Mouse (Mus musculus): ENCODE data around the gene Pecam1. TPM values are rescaled to one million over a fixed set of nuclear protein-coding genes. Genes with fewer than 3 reads are reported as not detected.

Pecam1 gene
- polyA plus RNA-seq, 1 experiment = 13.6 TPM

GRCm38 (mm10) chr11:106702584-106702983 lies 47.8 kb downstream of the Pecam1 start:
- Histone ChIP-seq H3K4me3 (replicated peaks) (peak overlapping the region; percentile 48), H3K4me1 (peaks cover 81% of the 10 kb centered on the region), H3K36me3 (replicated peaks; ENCODE audit: low read length) (peaks cover 93% of the 10 kb centered on the region), H3K27me3 (replicated peaks) (no peaks in the 10 kb centered on the region), H3K9me3 (no peaks in the 10 kb centered on the region)
- TF ChIP-seq FLI1 (IDR thresholded peaks at IDR 0.05; ENCODE audit: low read length) = no peak
- no peak for TF ChIP-seq GATA1 (IDR thresholded peaks at IDR 0.05; ENCODE audit: borderline replicate concordance, low read length)

GRCm38 (mm10) chr11:106701589-106701988 lies 48.8 kb downstream of the Pecam1 start:
- Histone ChIP-seq H3K27me3 (replicated peaks) (no peaks in the 10 kb centered on the region), H3K9me3 (no peaks in the 10 kb centered on the region)
- no peak for TF ChIP-seq GATA1 (IDR thresholded peaks at IDR 0.05; ENCODE audit: borderline replicate concordance, low read length)

GRCm38 (mm10) chr11:106699083-106699482 lies 51.3 kb downstream of the Pecam1 start:
- Histone ChIP-seq H3K36me3 (replicated peaks; ENCODE audit: low read length) (peaks cover 95% of the 10 kb centered on the region), H3K4me3 (replicated peaks) (no peak overlapping the region), H3K4me1 (peaks cover 56% of the 10 kb centered on the region), H3K9me3 (no peaks in the 10 kb centered on the region), H3K27me3 (replicated peaks) (no peaks in the 10 kb centered on the region)
- TF ChIP-seq FLI1 (IDR thresholded peaks at IDR 0.05; ENCODE audit: low read length) = no peak
- TF ChIP-seq GATA1 (IDR thresholded peaks at IDR 0.05; ENCODE audit: borderline replicate concordance, low read length) = no peak

More at GRCm38 (mm10) chr11:106701589-106701988, 48.8 kb downstream of the Pecam1 start:
- Histone ChIP-seq H3K4me1 (peaks cover 71% of the 10 kb centered on the region), H3K36me3 (replicated peaks; ENCODE audit: low read length) (peaks cover 94% of the 10 kb centered on the region), H3K4me3 (replicated peaks) (peak overlapping the region; percentile 53)

GRCm38 (mm10) chr11:106698289-106698688 lies 52.1 kb downstream of the Pecam1 start:
- Histone ChIP-seq H3K36me3 (replicated peaks; ENCODE audit: low read length) (peaks cover 92% of the 10 kb centered on the region), H3K4me1 (peaks cover 48% of the 10 kb centered on the region), H3K4me3 (replicated peaks) (no peak overlapping the region), H3K9me3 (no peaks in the 10 kb centered on the region), H3K27me3 (replicated peaks) (no peaks in the 10 kb centered on the region)
- TF ChIP-seq GATA1 (IDR thresholded peaks at IDR 0.05; ENCODE audit: borderline replicate concordance, low read length) (no peak), FLI1 (IDR thresholded peaks at IDR 0.05; ENCODE audit: low read length) (no peak)

- no peaks in the 10 kb centered on the region for H3K9me3 ChIP-seq
- no peak for TF ChIP-seq GATA1 (IDR thresholded peaks at IDR 0.05; ENCODE audit: borderline replicate concordance, low read length)
- TF ChIP-seq FLI1 (IDR thresholded peaks at IDR 0.05; ENCODE audit: low read length) = no peak
- peaks cover 92% of the 10 kb centered on the region for H3K36me3 ChIP-seq (replicated peaks; ENCODE audit: low read length)
- peaks cover 25% of the 10 kb centered on the region for H3K4me1 ChIP-seq
- H3K27me3 ChIP-seq (replicated peaks) = no peaks in the 10 kb centered on the region
- no peak overlapping the region for H3K4me3 ChIP-seq (replicated peaks)
Measured at GRCm38 (mm10) chr11:106695917-106696316, 54.5 kb downstream of the Pecam1 start.

- no peaks in the 10 kb centered on the region for H3K9me3 ChIP-seq
- H3K4me1 ChIP-seq = peaks cover 33% of the 10 kb centered on the region
- H3K36me3 ChIP-seq (replicated peaks; ENCODE audit: low read length) = peaks cover 90% of the 10 kb centered on the region
- no peaks in the 10 kb centered on the region for H3K27me3 ChIP-seq (replicated peaks)
- TF ChIP-seq GATA1 (IDR thresholded peaks at IDR 0.05; ENCODE audit: borderline replicate concordance, low read length) (no peak), FLI1 (IDR thresholded peaks at IDR 0.05; ENCODE audit: low read length) (no peak)
- no peak overlapping the region for H3K4me3 ChIP-seq (replicated peaks)
Measured at GRCm38 (mm10) chr11:106692890-106693289, 57.5 kb downstream of the Pecam1 start.

- no peaks in the 10 kb centered on the region for H3K27me3 ChIP-seq (replicated peaks)
- no peaks in the 10 kb centered on the region for H3K9me3 ChIP-seq
- peaks cover 37% of the 10 kb centered on the region for H3K4me1 ChIP-seq
- peaks cover 94% of the 10 kb centered on the region for H3K36me3 ChIP-seq (replicated peaks; ENCODE audit: low read length)
- H3K4me3 ChIP-seq (replicated peaks) = no peak overlapping the region
- TF ChIP-seq FLI1 (IDR thresholded peaks at IDR 0.05; ENCODE audit: low read length) (no peak), GATA1 (IDR thresholded peaks at IDR 0.05; ENCODE audit: borderline replicate concordance, low read length) (no peak)
Measured at GRCm38 (mm10) chr11:106688375-106688774, 62.1 kb downstream of the Pecam1 start.

- Histone ChIP-seq H3K36me3 (replicated peaks; ENCODE audit: low read length) (peaks cover 94% of the 10 kb centered on the region), H3K9me3 (no peaks in the 10 kb centered on the region), H3K4me3 (replicated peaks) (no peak overlapping the region), H3K4me1 (peaks cover 37% of the 10 kb centered on the region), H3K27me3 (replicated peaks) (no peaks in the 10 kb centered on the region)
- no peak for TF ChIP-seq FLI1 (IDR thresholded peaks at IDR 0.05; ENCODE audit: low read length)
- TF ChIP-seq GATA1 (IDR thresholded peaks at IDR 0.05; ENCODE audit: borderline replicate concordance, low read length) = no peak
Measured at GRCm38 (mm10) chr11:106687293-106687692, 63.1 kb downstream of the Pecam1 start.

- Histone ChIP-seq H3K36me3 (replicated peaks; ENCODE audit: low read length) (peaks cover 98% of the 10 kb centered on the region), H3K9me3 (no peaks in the 10 kb centered on the region), H3K4me3 (replicated peaks) (no peak overlapping the region), H3K27me3 (replicated peaks) (no peaks in the 10 kb centered on the region), H3K4me1 (peaks cover 29% of the 10 kb centered on the region)
- TF ChIP-seq FLI1 (IDR thresholded peaks at IDR 0.05; ENCODE audit: low read length) = no peak
Measured at GRCm38 (mm10) chr11:106684027-106684426, 66.4 kb downstream of the Pecam1 start.

- Histone ChIP-seq H3K27me3 (replicated peaks) (no peaks in the 10 kb centered on the region), H3K4me3 (replicated peaks) (no peak overlapping the region), H3K9me3 (no peaks in the 10 kb centered on the region), H3K4me1 (peaks cover 29% of the 10 kb centered on the region), H3K36me3 (replicated peaks; ENCODE audit: low read length) (peaks cover 98% of the 10 kb centered on the region)
- no peak for TF ChIP-seq FLI1 (IDR thresholded peaks at IDR 0.05; ENCODE audit: low read length)
- TF ChIP-seq GATA1 (IDR thresholded peaks at IDR 0.05; ENCODE audit: borderline replicate concordance, low read length) = no peak
Measured at GRCm38 (mm10) chr11:106683345-106683744, 67.1 kb downstream of the Pecam1 start.

GRCm38 (mm10) chr11:106681138-106681537 lies 69.3 kb downstream of the Pecam1 start:
- H3K36me3 ChIP-seq (replicated peaks; ENCODE audit: low read length) = peaks cover 98% of the 10 kb centered on the region
- H3K27me3 ChIP-seq (replicated peaks) = no peaks in the 10 kb centered on the region
- H3K4me1 ChIP-seq = peaks cover 34% of the 10 kb centered on the region
- TF ChIP-seq GATA1 (IDR thresholded peaks at IDR 0.05; ENCODE audit: borderline replicate concordance, low read length) = no peak
- H3K4me3 ChIP-seq (replicated peaks) = no peak overlapping the region
- H3K9me3 ChIP-seq = no peaks in the 10 kb centered on the region

Measured in megakaryocyte, embryonic 14.5 days (primary cell).